Mouse (Mus musculus): ENCODE data around the gene Dgki.

DNA sequence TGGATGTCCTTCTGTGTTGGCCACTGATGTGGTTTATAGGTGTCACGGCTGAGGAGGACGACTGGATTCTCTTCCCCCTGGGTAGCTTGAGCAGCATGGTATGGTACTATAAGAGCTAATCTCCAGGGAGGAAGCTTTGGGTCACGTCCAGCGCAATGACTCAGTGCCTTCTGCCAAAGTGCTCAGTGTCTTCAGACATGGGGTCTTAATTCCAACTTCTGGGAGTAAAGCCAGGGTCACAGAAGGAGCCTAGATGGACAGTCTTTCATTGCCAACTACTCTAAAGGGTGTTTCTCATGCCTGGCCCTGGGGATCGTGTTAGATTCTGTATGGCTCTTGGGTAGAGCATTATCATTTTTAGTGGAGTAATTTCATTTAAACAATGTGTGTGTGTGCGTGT is 231.2 kb downstream of the Dgki start:
- TF ChIP-seq CTCF (IDR thresholded peaks at IDR 0.05) = no peak
- no peak for TF ChIP-seq POLR2A (IDR thresholded peaks at IDR 0.05; ENCODE audit: insufficient read depth, low read depth, low read length)
- no peak for TF ChIP-seq EP300 (IDR thresholded peaks at IDR 0.05; ENCODE audit: insufficient read depth, low read depth, low read length)
